Mouse (Mus musculus) c-Kit-positive CD71-positive TER-119-positive erythroid progenitor cells, embryonic 14.5 days (primary cell): Measurements from ENCODE around the gene Stambp.

Experiments used
- DNase-seq: peaks from one replicate; pipeline ENCODE4 v3.0.0-alpha.2; 2013; ENCODE audit warnings: low spot score

The Stambp gene

DNA sequence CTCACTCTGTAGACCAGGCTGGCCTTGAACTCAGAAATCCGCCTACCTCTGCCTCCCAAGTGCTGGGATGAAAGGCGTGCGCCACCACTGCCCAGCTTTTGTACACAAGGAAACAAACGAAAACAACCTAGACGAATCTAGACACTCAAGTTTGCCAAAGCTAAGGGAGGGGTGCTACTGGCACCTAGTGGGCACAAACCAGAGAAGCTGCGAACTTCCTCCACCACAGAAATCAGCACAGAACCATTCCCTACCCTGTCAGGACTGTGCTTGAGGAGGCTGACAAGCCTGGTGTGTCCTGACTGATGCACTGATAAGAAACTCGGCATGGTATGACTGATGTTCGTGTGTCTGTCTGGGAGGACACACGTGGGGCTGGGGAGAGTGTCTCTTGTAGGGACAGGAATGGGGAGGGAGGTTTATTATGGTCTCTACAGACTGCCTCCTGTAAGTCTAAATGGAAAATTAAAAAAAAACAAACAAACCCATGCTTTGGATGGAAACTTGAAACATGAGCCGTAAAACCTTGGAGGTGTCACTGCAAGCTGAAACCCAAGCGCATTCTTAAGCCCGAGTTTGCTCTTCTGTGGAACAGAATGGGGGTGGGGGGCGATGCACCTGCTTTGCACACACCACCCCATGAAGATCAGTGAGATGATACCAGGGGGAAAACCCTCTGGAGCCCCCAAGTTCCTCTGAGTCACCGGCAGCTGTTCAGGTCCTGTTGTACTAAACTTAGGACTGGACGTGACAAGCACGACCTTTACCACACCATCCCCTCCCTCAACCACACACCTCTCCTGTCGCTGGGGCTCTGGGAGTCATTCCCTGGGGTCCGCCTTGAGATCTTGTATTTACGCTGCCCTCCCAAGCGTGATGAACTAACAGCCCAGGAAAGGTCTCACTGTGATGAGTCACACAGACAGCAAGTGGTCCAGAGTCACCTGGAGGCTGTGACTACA lies 3.3 kb downstream of the Stambp start:
- DNase-seq, result no peak

DNA sequence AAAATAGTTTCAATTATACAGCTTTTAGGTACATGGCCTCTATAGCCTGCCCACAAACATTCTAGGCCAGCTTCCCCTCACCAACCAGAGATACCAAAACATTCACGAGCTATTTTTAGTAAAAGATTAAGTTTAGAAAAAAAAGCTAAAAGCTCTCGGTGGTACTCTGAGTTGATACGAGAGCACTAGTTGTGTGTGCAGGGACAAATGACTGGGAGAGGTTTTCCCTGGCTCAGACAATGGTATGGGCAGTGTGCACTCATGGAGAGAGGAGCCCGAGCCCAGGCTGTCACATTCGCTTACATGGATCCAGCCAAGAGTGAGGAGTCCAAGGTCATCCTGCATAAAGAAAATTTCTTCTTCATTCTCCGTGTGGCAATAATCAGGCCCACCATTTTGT lies 16.6 kb downstream of the Stambp start:
- DNase-seq, result no peak

DNA sequence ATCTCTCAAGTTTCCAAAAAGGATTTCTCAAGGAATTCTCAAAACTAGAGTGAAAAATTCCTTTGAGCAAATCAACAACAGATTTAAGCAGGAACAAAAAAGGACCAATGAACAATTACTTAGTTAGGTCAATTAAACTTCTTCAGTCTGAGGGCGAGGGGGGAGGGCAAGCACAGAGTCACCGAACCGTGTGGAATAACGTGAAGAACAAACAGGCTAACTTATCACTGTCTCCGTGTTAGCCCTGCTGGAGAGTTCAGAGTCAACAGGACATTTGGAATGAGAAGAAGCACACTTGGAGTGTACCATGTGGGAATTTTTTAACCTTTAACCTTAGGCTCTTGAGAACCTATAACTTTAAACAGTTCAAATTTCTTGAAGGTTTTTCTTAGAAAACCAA lies 24.2 kb downstream of the Stambp start:
- DNase-seq, result no peak

DNA sequence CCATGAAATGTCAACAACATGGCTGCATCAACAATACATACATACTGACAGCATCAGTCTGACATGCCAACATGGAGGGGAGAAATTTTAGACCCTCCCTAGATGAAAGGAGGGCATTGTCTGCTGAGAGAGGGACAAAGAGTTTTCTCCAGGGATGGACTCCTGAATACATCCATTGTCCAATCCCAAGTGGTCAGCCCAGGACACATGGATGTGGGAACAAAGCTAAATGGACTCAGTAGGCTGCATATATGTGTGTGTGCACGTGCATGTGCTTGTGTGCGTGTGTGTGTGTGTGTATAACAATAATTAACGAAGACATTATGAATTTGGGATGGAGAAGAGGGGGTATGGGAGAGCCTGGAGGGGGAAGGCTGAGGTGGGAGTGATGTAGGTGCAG lies 26.8 kb downstream of the Stambp start:
- no peak for DNase-seq

DNA sequence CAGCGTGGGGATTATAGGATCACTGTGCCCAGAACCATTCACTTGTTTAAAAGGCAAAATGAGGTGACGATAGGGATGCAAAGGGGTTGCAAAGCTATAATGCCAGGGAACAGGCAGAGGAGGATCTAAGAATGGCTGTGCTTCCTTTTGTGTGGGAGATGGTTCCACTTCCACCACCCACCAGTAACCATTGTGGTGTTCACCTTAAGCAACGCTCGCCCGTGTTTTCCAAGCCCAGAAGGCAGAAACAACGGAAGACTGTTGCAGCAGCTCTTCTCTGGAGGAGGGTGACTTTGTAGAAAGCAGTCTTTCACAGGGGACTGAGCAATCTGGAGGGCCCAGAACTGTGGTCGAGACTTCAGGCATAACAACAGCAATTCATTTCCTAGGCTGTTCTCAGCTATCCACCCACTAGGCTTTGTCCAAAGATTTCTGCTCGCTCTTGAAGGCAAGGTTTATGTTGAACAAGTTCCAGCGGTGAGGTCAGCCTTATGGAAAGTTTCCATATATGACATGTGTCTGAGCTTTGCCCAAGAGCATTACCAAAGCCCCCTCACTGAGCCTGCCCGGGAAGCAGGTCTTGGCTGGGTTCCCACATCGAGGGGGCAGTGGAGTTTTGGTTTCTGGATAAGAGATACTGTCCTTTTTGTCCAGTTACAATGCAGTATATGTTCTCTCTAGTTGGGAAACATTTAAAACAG lies 30.6 kb downstream of the Stambp start:
- no peak for DNase-seq

DNA sequence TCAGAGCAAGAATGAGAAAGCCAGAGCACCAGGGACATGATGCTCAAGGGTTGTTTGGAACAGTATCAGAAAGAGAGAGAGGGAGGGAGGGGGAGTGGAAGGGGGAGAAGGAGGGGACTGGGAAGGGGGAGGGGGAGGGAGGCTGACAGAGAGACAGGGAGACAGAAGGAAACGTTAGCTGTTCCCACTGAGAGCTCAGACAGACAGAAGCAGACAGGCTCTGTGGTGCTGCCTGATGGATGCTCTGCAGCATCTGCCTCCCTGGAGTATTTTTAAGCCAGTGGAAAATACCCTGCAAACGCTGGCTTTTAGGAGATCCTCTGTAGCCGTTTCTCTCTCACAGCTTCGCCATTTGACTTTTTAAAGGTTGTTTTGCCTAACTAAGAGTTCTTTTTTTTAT lies 32.5 kb downstream of the Stambp start:
- DNase-seq, result no peak

DNA sequence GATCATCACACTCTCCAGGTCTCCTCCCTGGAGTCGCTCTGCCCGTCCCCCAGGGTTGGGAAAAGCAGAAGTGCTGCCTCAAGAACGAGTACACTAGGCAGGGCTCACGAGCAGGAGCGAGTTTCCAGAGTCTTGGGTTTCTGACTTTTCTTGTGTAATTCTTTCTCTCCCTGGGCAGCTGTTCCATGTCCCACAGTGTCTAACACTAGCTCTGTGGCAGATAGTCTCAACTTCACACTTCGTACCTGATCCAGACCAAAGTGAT lies 35.8 kb downstream of the Stambp start:
- no peak for DNase-seq

DNA sequence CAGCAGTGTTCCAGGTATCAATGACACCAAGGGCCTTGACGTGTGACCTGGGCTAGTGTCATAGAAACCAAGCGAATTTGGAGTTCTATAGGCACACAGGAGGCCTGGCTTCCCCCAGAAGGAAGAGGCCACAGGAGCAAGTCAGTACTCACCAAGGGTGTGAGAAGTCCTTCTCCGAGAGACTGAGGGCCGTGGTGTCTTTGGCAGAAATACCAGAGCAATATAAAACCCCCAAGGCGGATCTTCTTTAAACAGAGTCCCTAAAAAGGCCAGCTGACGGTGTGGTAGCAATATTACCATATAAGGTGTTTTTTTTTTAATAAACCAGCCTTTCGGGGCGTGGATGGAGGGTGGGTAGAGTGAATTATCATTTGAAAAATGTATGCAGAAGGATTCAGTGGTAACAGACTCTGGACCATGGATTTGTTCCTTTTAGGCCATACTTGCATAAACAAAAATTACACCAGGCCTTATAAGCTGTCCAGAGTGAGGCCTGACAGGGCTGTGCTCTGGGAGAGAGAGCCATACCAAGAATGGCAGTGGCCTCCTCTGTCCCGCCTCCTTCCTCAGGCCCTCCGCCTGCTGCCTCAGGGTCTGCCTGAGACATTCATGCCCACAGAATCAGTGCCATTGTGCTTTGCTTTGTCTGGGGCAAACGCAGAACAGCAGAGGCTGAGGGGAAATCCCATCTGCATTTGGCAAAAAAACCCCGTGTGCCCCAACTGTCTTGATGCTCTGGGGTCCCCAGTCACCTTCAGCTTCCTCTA lies 36.3 kb downstream of the Stambp start, which contains the start of gene Actg2:
TSS of gene Actg2 (minus strand) at position 238 of the 767 bp plus-strand sequence.
- no peak for DNase-seq

DNA sequence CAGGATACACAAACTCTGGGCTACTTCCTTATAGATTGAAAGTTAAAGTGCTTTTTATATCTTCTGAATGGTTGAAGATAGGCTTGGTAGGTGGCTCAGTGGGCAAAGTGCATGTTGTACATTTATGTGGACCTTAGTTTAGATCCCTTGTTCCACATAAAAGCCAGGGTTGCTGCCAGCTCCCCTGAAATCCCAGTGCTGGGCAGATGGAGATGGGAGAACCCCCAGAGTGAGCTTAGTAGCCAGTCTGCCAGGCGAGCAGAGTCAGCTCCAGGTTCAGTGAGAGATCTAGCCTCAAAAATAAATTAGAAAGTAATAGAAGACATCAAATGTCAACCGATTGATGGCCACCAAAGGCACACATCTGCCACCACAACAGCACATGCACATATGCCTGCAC lies 39.9 kb downstream of the Stambp start:
- no peak for DNase-seq

DNA sequence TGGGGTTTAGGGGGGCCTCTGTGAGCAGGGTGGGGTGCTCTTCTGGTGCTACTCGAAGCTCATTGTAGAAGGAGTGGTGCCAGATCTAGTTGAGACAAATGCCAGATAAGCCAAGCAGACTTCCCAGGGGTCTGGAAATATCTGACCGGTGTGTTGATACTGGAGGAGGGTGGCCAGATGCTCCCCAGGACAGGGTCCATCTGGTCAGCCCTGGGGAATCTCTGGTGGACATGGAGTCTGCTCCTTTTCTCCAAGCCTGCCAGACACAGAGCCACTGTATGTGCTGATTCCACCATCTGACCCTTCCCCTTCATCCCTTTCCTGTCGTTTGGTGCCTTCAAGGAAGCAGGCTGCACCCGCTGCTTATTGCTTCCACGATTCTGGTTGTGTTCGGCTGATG lies 49.3 kb downstream of the Stambp start:
- DNase-seq, result no peak

DNA sequence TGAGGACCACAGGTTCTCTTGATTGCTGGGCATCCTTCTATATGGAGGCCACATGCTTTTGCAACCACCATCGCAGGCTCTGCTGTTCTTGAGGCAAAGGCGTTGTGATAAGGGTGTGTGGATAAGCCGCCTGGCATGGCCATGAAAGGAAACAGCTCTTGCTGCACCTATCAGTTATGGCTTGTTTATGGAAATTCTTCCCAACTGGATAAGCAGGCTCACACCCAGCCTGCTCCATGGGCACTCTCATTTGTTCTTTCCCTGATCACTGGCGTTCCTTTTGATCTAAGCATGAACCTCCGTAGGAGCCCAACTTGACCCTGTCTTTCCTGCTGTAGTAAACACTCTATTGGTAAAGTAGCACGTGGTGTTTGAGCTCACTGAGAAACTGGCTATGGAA lies 50.7 kb downstream of the Stambp start:
- DNase-seq, result no peak

DNA sequence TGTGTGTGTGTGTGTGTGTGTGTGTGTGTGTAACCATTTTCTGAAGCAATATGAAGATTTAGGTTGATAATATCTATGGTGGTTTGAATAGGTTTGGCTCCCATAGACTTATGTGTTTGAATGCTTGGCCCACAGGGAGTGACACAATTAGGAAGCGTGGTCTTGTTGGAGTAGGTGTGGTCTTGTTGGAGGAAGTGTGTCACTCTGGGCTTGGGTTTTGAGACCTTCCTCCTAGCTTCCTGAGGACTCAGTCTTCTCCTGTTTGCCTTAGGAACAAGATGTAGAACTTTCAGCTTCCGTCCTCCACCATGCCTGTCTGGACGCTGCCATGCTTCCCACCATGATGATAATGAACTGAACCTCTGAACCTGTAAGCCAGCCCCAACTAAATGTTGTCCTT lies 53.9 kb downstream of the Stambp start:
- no peak for DNase-seq

DNA sequence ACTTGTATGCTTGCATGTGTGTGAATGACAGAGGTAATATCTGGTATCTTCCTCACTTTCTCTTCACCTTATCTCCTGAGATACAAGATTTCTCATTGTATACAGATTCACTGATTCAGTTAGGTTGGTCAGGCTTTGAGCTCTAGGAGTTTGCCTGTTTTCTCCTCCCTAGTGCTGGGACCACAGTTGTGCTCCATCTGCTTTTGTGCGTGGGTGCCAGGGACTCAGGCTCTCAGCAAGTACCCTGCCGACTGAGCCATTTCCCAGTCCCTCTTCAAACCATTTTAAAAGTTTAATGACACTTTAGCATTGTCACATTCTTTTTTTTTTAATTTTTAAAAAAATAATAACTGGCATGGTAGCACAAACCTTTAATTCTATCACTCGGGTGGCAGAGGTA lies 57.4 kb downstream of the Stambp start:
- no peak for DNase-seq

DNA sequence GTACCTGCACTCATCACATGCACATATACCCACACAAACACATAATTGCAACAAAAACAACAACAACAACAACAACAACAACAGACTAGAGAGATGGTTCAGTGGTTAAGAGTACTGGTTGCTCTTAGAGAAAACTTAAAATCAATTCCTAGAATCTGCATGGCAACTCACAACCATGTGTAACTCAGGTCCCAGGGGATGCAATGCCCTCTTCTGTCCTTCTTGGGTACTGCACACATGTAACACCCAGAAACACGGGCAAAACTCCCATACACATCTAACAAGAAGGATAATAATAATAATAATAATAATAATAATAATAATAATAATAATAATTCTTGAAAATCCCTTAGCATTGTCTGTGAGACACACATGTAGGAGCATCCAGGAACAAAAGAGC lies 60.0 kb downstream of the Stambp start:
- peak; percentile 63 for DNase-seq

DNA sequence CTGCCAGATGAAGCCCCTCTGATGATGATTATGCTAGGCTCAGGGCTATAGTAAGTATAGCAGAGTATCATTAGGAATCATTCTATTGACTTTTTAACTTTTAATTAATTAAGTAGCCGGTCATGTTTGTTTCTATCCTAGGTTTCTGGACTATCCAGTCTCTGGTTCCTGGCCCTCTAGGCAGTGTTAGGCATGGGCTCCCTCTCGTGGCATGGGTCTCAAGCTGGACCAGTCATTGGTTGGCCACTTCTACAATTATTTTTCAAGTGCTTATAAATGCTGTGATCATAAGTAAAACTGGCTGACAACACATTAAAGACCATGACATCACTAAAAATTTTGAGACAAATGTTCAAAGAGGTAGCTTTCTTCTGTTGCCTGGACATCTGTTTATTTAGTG lies 62.3 kb downstream of the Stambp start:
- DNase-seq, result no peak

DNA sequence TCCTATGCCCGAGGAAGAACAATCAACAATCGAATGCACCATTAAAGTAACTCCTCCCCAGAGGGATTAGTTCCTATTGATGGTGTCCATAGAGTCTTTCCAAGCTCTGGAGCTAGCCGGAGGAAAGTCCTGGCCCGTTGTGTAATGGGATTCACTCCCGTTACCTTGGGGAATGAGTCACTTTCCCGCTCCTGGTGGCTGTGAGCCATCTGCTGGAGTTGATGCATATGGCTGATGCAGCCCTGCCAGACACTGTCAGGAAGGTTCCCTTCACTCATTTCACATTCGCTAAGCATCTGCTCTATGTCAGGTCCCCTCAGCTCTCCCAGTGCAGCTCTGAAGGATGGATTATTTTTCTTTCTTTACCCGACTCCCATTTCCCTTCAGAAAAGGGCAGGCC lies 63.1 kb downstream of the Stambp start:
- no peak for DNase-seq

DNA sequence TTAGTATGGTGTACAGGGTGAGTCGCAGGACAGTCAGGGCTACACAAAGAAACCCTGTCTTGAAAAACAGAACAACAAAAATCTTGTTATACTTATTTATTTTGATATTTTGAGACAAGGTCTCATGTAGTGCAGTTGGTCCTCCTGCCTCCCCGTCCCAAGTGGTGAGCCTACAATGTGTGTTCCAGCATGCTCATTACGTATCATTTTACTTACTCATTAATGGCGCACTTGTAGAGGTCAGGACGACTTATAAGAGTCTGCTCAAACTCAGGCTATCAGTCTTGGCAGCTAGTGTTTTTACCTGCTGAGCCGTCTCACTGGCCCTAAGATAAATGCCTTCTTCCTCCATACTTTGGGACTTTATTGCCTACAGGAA lies 65.4 kb downstream of the Stambp start:
- no peak for DNase-seq

DNA sequence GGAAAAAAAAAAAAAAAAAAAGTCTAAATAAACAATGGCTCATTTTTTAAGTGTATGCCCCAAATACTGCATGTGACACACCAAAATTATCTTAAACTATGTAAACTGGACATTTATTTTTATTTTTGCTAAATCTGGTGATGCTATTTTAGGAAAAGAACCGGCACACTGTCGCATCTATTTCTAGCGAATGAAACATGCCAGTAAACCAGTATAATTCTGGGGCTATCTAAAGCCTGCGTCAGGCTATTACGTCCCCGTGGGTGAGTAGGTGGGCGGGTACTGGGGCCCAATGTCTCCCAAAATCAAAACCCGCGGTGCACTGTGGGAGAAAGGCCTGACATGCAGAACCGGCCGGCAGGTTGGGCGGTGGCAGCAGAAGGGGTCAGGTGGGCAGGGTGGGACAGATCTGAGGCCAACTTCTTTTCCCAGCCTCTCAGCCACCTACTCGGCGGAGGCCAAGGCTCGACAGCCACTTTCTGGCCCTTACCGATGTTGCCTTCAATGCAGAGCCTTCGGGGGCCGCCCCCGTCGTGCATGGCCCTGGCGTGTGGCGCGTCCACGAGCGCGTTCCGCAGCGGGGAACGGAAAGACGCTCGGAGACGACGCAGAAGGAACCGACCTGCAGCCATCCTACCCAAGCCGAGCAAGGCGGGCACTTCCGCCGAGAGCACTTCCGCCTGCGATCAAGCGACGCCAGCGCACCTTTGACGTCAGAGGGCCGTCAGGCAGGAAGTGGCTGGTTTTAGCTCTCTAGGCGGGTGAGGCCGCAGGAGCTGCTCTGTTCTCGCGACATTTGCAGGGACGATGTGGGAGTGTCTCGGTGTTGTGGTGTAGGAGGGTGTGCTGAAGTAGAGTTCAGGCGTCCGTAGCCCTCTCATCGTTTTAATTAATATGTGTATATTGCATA lies 66.0 kb downstream of the Stambp start, which contains the start of gene Dguok:
TSS of gene Dguok (minus strand) at position 712 of the 910 bp plus-strand sequence.
- DNase-seq, result peak; percentile 98

DNA sequence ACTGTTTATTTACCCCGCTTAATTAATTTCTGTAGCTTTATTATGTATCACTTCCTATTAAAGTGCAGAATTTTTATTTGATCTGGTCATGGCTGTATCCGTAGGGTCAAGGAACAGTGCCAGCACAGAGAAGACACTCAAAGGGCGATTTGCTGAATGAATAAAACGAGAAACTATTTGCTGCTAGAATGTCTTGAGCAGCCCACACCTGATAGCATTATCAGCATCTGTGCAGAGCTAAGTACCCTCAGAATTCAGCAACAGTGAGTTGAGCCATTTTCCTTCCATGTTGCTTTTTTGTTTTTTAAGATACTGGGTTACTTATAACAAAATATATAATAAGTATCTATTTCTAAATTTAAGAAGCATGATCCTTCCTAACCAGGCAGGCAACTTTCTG lies 67.0 kb downstream of the Stambp start:
- peak; percentile 42 for DNase-seq

DNA sequence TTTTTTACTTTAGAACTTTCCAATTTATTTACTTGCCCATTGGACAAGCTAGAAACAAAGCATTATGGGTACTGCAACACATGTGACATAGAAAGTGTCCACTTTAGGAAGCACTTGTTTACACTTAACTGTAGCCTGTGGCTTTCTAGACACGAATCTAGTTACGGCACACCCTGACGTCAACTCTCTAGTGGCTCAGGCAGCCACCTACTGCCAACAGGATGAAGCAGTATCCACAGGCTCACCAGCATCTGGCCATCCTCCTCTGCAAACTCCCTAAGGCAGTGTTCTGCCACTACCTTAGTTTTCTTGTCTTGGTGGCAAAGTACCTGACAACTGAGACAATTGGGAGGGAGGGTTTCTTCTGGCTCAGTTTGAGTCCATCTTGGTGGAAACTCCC lies 69.2 kb downstream of the Stambp start:
- DNase-seq, result no peak

DNA sequence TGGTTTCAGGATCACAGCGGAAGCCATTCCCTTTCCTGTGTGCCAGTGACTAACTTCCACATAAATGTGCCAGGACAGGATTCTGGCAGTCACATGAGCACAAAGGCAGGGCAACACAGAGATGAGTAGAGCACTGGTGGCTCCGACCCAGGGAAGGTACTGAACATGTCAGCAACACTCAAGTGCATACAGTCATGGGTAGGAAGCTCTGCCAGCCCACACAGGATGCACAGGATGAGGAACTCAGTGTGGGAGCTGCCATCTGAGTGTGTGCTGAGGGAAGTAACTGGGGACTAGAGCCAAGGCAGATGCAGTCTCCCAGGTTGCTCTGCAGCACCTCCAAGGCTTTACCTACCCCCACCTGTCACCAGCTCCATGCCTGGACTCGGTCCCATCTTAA lies 69.9 kb downstream of the Stambp start:
- no peak for DNase-seq
